Mouse (Mus musculus): ENCODE measurements around the gene Oscar.

GRCm38 (mm10) chr7:3664524-3665214 lies 48.7 kb upstream of the Oscar start:
- TF ChIP-seq CTCF (IDR thresholded peaks at IDR 0.05; ENCODE audit: extremely low read depth, insufficient read depth, insufficient read length, insufficient replicate concordance) (no peak), POLR2A (IDR thresholded peaks at IDR 0.05; ENCODE audit: low read depth, low read length) (no peak)

Data from spleen, adult 2 months (tissue).